Mouse (Mus musculus) frontal cortex, postnatal 10 days (tissue): ENCODE measurements around the gene A2ml1.
A peak's percentile ranks its signal among the peaks of the same experiment; 100 is the strongest.
"Not testable (repeated sequence)": the region's sequence is repeated elsewhere in the genome, so short reads cannot be mapped to it uniquely, and the experiment has no call there.

Source experiments
- DNase-seq, 2 experiments: peaks; one replicate each; pipeline ENCODE4 v3.0.0; 2022; ENCODE audit warnings: low spot score in 2 of 2, mixed read lengths in 1 of 2

Gene A2ml1

DNA sequence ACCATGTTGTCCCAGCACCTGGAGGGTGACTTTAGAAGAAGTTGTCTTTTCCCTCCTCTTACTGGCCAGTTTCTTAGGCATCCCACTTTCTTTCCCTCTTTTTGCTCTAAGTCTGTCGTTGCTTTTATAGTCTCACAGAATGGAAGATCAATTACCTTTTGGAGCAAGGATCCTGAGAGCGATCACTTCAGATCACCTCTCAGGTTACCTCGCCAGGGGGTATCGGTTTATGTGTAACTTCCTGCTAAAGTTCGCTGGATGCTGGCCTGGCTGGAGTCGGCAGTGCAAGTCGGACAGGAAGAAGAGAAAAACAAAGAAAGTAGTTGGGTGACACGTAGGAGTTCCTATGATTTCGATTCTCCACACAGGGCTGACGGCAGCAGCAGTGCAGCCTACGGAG is at the start of gene A2ml1:
Gene A2ml1 (minus strand): TSS at position 101 of the 400 bp plus-strand sequence.
- DNase-seq: no peak

DNA sequence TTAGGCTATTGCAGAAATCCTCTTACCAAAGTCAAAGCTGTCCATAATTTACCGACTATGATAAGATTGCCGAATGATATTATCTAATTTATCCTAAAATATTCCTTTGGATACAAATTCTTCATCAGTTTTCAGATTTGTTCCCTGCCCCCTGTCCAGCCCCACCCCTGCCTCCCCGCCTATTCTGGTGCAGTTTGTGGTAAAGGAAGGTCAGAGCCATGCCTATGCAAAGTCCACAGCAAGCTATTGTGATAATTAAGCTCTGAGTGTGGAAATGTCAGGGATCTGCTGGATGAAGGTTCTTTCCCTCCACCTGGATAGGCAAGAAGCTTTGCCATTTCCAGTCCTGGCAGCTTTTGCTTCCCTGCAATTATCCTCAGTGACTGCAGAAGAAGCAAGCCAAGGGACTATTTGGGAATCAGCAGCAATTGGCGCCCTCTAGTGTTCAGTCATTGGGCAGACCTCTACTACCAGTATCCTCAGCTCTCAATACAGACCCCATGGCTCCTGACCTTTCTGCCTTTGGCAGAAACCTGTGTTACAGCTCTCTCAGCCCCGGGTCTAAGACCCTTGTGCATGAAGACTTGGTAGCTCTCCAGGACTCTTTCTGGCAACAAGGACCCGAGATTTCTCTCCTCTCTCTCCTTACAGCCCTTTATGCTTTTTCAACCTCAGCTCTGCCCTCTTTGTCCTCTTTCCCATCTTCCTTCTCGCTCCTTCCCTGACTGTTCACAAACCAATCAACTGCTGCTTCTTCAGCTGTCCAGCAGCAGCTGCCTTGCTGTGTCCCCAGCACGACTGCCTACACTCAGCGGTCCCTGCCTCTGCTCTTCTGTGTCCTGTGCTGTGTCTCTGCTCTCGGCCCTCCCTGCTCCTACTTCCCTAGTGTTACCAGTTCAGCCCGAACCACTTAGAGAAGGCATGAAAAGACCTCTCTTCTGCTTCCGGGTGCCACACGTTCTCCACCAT is 48.6 kb upstream of the A2ml1 start:
- DNase-seq: peak in 1 of 2 experiments; percentile 49

GRCm38 (mm10) chr6:128625246-128625645 is 43.8 kb upstream of the A2ml1 start:
- DNase-seq: not testable (repeated sequence)

DNA sequence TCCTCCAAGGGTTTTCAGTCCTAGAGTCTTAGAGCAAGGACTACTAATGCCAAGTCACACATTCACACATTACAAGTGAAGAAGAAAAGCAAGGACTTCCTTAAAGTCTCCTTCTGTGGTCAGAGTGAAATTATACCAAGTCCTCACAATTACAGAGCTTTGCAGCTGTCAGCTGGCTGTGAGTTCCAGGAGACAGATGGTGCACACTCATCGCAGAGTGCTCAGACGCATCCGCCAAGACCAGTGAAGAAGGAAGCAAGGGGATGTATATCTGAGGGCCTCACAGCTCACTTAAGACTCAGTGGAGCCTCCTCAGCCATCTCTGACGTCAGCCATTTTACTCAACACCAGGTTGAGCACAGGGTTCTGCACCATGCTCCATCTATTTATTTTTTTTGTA is 43.0 kb upstream of the A2ml1 start:
- DNase-seq: no peak

DNA sequence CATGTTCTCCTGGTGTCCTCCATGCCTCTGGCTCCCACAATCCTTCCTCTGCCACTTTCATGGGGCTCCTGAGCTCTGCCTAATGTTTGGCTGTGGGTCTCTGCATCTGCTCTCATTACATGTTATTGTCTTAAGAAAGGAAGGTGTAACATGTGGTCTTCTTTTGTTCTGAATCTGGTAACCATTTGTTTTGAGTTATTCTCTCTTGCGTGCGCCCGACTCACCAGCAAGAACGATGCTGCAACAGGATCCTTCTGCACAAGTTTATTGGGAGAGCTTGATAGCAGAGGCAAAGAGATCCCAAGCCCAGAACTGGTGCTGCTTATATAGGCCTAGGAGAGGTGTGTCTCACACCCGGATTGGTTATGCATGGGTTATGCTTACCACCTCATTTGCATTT is 42.0 kb upstream of the A2ml1 start, which contains the start of gene Klrb1a:
Gene Klrb1a (minus strand): TSS at position 101 of the 400 bp plus-strand sequence.
- DNase-seq: not testable (repeated sequence)

GRCm38 (mm10) chr6:128622733-128623132 is 41.3 kb upstream of the A2ml1 start:
- DNase-seq: no peak

DNA sequence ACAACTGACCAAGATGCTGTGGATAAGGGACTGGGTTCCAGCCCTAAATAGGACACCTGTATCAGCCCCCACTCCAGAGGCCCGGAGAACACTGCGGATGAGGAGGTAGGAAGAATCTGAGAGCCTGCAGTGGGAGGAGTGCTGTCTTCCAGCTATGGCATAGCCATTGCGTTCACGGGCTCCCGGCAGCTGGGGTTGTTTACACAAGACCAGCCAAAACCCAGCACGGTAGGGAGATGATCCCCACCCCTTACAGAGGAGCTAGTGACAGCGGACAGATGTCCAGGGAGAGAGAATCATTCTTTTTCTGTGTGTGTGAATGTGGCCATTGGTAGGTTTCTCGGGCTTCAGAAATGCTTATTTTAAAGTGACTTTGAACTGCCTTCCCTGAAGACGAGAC is 24.9 kb upstream of the A2ml1 start:
- no peak for DNase-seq

DNA sequence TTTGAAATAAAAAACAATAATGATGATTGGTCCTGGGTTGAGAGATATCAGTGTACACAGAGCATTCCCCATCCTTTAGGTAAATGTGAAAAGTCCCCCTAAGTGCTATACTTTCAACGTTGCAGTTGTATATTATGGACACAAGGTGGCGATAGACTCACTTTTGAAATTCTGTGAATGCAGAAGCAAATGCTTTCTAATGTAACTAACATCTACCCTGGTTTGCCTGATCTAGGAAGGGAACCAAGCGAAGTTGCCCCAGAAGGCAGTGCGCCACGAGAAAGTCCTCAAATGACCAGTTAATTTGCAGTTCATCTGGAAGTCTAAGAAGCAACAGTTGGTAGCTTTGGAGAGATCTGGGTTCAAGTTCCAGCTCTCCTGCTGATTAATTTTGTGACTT is 23.1 kb upstream of the A2ml1 start:
- no peak for DNase-seq

DNA sequence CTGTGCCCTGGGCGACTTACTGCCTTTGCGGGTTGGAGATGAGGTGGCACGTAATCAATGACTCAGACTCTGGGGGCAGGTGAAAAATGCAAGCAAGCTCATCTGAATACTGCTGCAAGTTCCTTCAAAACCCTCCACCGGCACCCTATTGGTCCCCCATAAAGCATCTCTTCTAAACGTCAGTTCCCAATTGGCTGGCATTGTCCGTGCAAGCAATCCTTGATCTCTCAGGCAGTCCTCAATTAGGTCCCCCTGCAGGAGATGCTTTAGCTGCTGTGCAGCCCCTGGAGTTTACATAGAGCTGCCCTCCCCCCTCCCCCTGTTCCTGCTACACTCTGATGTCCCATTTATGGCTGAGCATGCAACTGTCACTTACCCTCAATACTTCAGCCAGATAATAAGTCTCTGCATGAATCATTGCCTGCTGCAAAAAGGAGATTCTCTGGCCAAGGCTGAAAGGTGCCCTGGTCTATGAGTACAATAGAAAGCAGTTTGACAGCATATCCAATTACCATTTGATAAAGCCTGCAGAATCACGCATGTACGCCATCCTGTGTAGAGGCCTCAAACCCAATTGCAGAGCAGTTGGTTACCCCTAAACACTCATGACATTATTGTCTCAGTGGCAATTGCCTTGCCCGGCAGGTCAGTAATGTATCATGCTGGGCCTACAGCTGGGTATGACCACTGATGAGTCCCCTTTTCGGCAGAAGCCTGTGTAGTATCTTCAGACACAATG is 21.2 kb upstream of the A2ml1 start:
- no peak for DNase-seq

- DNase-seq: no peak
These were observed 20.6 kb upstream of the A2ml1 start for GRCm38 (mm10) chr6:128602026-128602425.

GRCm38 (mm10) chr6:128599555-128599954 is 18.1 kb upstream of the A2ml1 start:
- no peak for DNase-seq

- no peak for DNase-seq
These were observed 17.0 kb upstream of the A2ml1 start for GRCm38 (mm10) chr6:128598256-128599047.

- DNase-seq: peak; percentile 34 to 39
These were observed 15.7 kb upstream of the A2ml1 start for GRCm38 (mm10) chr6:128597121-128597522.

DNA sequence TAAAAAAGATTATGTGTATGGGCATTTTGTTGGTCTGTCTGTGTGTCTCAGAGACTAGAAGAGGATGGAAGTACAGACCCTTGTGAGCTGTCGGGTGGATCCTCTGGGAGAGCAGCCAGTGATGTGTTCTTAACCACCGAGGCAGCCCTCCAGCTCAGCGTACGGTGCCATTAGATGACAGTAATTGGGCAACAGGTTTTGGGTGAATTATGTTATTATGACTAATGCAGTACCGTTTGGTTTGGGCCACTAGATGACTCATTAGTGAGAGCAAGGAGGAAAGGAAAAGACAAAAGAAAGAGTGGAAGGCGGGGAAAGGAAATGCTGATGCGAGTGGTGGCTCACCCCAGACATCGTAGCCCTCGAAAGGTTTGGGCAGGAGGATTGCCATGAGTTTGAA is 13.2 kb upstream of the A2ml1 start:
- DNase-seq: no peak

DNA sequence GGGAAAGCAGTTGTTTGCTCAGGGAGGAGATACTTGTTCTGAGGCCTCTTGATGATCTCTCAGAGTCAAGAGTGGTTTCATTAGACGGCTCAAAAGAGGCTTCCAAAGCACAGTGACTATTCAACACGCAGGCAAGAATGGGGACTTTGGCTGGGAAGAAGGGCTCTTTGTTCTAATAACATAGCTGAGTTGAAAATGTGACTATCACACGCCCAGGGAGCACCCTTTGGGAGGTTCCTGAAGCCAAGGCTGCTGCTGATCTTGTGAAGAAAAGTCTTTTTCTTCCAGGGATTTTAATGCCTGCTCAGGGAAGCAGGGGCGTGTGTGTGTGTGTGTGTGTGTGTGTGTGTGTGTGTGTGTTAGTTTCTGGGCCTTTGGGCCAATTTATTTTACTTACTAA is 8.0 kb upstream of the A2ml1 start:
- DNase-seq: no peak

- no peak for DNase-seq
These were observed 6.2 kb upstream of the A2ml1 start for GRCm38 (mm10) chr6:128587619-128588018.

GRCm38 (mm10) chr6:128585642-128586245 is 4.3 kb upstream of the A2ml1 start:
- no peak for DNase-seq

- DNase-seq: no peak
These were observed 2.8 kb upstream of the A2ml1 start for GRCm38 (mm10) chr6:128584070-128584660.

DNA sequence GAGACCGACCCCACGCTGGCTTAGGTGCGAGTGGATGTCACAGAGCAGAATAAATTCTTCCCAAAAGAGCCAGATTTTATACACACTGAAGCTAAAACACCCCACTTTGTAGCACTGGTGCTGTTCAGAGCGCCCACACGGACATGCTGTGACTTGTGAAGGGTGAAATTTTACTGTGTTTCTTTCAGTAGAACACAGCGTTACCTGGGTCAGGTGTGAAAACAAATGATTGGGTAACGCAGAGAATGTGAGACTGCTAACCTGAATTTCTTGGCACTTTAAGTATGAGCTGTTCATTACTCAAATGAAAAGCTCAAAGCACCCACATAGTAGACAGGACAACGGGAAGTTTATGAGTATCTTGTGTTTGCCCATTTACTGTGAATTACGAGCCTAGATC is 4.1 kb downstream of the A2ml1 start:
- DNase-seq: no peak

DNA sequence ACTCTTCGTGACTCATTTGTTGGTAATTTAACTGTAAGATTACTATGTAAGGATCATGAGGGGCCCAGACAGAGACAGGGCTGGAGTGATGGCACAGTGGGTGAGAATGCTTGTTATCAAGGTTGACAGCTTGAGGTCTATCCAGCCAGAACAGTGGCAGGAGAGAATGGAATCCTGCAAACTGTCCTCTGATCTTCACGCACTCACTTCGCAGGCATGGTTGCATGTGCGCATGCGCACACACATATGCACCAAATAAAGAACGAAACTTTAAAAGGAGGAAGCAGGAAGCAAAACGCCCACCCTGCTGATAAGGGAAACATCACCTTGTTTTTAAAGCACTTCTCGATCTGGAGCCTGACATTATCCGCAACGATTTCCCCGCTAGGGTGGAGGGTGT is 14.8 kb downstream of the A2ml1 start:
- no peak for DNase-seq

- no peak for DNase-seq
These were observed 27.4 kb downstream of the A2ml1 start for GRCm38 (mm10) chr6:128554049-128554448.
